Mouse (Mus musculus) neutrophil, adult 83 days (primary cell): ENCODE data around the gene Pwp1. TPM values are rescaled to one million over a fixed set of nuclear protein-coding genes. Genes with fewer than 3 reads are reported as not detected.

ENCODE experiments used
- total RNA-seq, 2 experiments: library from RNA; stranded (reverse); gene quantifications; one replicate each; pipeline ENCODE4 v1.2.4; 2023

The Pwp1 gene
- total RNA-seq: 10 to 100 TPM; 31.8 to 32.6 TPM

GRCm38 (mm10) chr10:85829085-85829853 is at the start of gene Pwp1:
TSS of gene Pwp1 (plus strand) at chr10:85829494.

GRCm38 (mm10) chr10:85916498-85917309 is 87.4 kb downstream of the Pwp1 start, which contains the start of gene Prdm4:
TSS of gene Prdm4 (minus strand) at chr10:85917142.

GRCm38 (mm10) chr10:85927676-85928445 is 98.6 kb downstream of the Pwp1 start, which contains the start of gene Ascl4:
TSS of gene Ascl4 (plus strand) at chr10:85927681.

Other genes starting within 250 kb of the Pwp1 start
- 10 to 100 TPM; 23.7 to 24.4 TPM for gene Prdm4, start 87.6 kb downstream of the Pwp1 start, total RNA-seq
- not detected for gene Ascl4, start 98.2 kb downstream of the Pwp1 start, total RNA-seq
- 10 to 100 TPM; 37.3 to 41.6 TPM for gene Rtcb, start 128.3 kb downstream of the Pwp1 start, total RNA-seq
- not detected for gene Bpifc, start 182.4 kb downstream of the Pwp1 start, total RNA-seq
- gene Fbxo7, start 192.5 kb downstream of the Pwp1 start, total RNA-seq: 10 to 100 TPM; 23.9 to 28.8 TPM